Mouse (Mus musculus) spleen, adult 2 months (tissue): Measurements from ENCODE around the gene Timm8b. TPM values are rescaled to one million over a fixed set of nuclear protein-coding genes. Genes with fewer than 3 reads are reported as not detected.

ENCODE experiments used
- DNase-seq, 2 experiments: peaks; one replicate each; pipeline versions ENCODE4 v3.0.0 to v3.0.0-alpha.2; 2012 to 2021; ENCODE audit warnings: low spot score in 2 of 2, low read depth in 1 of 2
- H3K27ac ChIP-seq: fragments of 200-500 bp; 2 replicates; pipeline ENCODE4 v1.5.1; 2012; ENCODE audit warnings: low read length, inconsistent platforms; ENCODE audit not compliant: insufficient read depth
- H3K27me3 ChIP-seq: fragments of 200-500 bp; 2 replicates; pipeline ENCODE4 v1.6.1; 2012; ENCODE audit warnings: mild to moderate bottlenecking, moderate library complexity, low read length, inconsistent platforms; ENCODE audit not compliant: control insufficient read depth, insufficient read depth
- H3K36me3 ChIP-seq: fragments of 200-500 bp; 2 replicates; pipeline ENCODE4 v1.6.1; 2012; ENCODE audit warnings: mild to moderate bottlenecking, low read length, inconsistent platforms; ENCODE audit not compliant: control insufficient read depth, insufficient read depth
- H3K4me1 ChIP-seq: fragments of 200-500 bp; 2 replicates; pipeline ENCODE4 v1.6.1; 2011; ENCODE audit warnings: inconsistent platforms; ENCODE audit not compliant: control insufficient read depth, insufficient read depth, insufficient read length
- H3K4me3 ChIP-seq: fragments of 200-500 bp; 2 replicates; pipeline ENCODE4 v1.5.1; 2011; ENCODE audit warnings: mild to moderate bottlenecking, inconsistent platforms; ENCODE audit not compliant: insufficient read depth, insufficient read length; ENCODE audit errors: extremely low read depth
- CTCF ChIP-seq: fragments of 200-500 bp; IDR thresholded peaks from 2 replicates; pipeline ENCODE4 v1.5.1; 2011; ENCODE audit warnings: mild to moderate bottlenecking, inconsistent platforms; ENCODE audit not compliant: insufficient read depth, insufficient read length, insufficient replicate concordance; ENCODE audit errors: extremely low read depth
- POLR2A ChIP-seq: fragments of 200-500 bp; IDR thresholded peaks from 2 replicates; pipeline ENCODE4 v1.6.1; 2011; ENCODE audit warnings: low read depth, low read length, inconsistent platforms
- WGBS: fragments of 180-500 bp; shearing (Covaris S2); methylation state at CpG from one replicate; pipeline ENCODE4 v1.1.7; 2018; 5-methylcytosine and 5-hydroxymethylcytosine counted together
- polyA plus RNA-seq: library from polyadenylated mRNA; depleted of rRNA; stranded (reverse); fragments of >200 nt; gene quantifications from 2 replicates; pipeline ENCODE4 v1.2.3, GENCODE M21; 2012; rRNA removed

Timm8b gene
- polyA plus RNA-seq, 1 experiment = 39.0 TPM

GRCm38 (mm10) chr9:50632016-50632688, 28.4 kb downstream of the Timm8b start:
- H3K27me3 ChIP-seq = no peaks in the 10 kb centered on the region
- peaks cover 3% of the 10 kb centered on the region; the same call in 1 of the 2 replicates for H3K36me3 ChIP-seq
- no peak for DNase-seq
- no peak overlapping the region for H3K4me3 ChIP-seq
- H3K4me1 ChIP-seq = no peaks in the 10 kb centered on the region
- no peak overlapping the region for H3K27ac ChIP-seq
- 85% methylated on average over 6 of the region's 6 CpGs for WGBS
- no peak for TF ChIP-seq POLR2A
- no peak for TF ChIP-seq CTCF

GRCm38 (mm10) chr9:50633059-50633458, 29.3 kb downstream of the Timm8b start:
- Histone ChIP-seq H3K4me3 (no peak overlapping the region), H3K36me3 (peaks cover 3% of the 10 kb centered on the region; the same call in 1 of the 2 replicates), H3K4me1 (no peaks in the 10 kb centered on the region), H3K27me3 (no peaks in the 10 kb centered on the region), H3K27ac (no peak overlapping the region)
- 64% methylated on average over 2 of the region's 2 CpGs for WGBS
- TF ChIP-seq POLR2A (no peak), CTCF (peak; percentile 17; the same call in 1 of the 2 replicates)
- no peak for DNase-seq

- no peaks in the 10 kb centered on the region for H3K27me3 ChIP-seq
- H3K27ac ChIP-seq = no peak overlapping the region
- no peak for TF ChIP-seq POLR2A
- no peak for TF ChIP-seq CTCF
- no peak overlapping the region for H3K4me3 ChIP-seq
- no peaks in the 10 kb centered on the region for H3K4me1 ChIP-seq
- H3K36me3 ChIP-seq = peaks cover 8% of the 10 kb centered on the region
- no peak for DNase-seq
- WGBS = 95% methylated on average over 11 of the region's 11 CpGs
Observed at GRCm38 (mm10) chr9:50634270-50634669, 30.6 kb downstream of the Timm8b start.

GRCm38 (mm10) chr9:50646826-50647370, 43.2 kb downstream of the Timm8b start:
- no peaks in the 10 kb centered on the region for H3K4me1 ChIP-seq
- H3K27me3 ChIP-seq = no peaks in the 10 kb centered on the region
- no peak for DNase-seq
- 95% methylated on average over 10 of the region's 10 CpGs for WGBS
- TF ChIP-seq CTCF = no peak
- no peak for TF ChIP-seq POLR2A
- H3K4me3 ChIP-seq = no peak overlapping the region
- H3K36me3 ChIP-seq = peaks cover 42% of the 10 kb centered on the region
- H3K27ac ChIP-seq = no peak overlapping the region

- Histone ChIP-seq H3K27me3 (no peaks in the 10 kb centered on the region), H3K4me3 (no peak overlapping the region), H3K36me3 (peaks cover 30% of the 10 kb centered on the region), H3K27ac (no peak overlapping the region), H3K4me1 (no peaks in the 10 kb centered on the region)
- TF ChIP-seq POLR2A (no peak), CTCF (no peak)
- no peak for DNase-seq
- WGBS = 96% methylated on average over 10 of the region's 10 CpGs
Observed at GRCm38 (mm10) chr9:50650503-50650902, 46.8 kb downstream of the Timm8b start.

Other genes with a start within 250 kb of the Timm8b start
- 0.14 TPM in 2 replicates for gene Plet1, start 109.4 kb upstream of the Timm8b start, polyA plus RNA-seq
- gene Pts, start 75.2 kb upstream of the Timm8b start, polyA plus RNA-seq = 27.8 and 56.4 TPM in 2 replicates
- gene Il18, start 49.1 kb upstream of the Timm8b start, polyA plus RNA-seq = 10.7 and 12.6 TPM in 2 replicates
- 0.54 and 0.62 TPM in 2 replicates for gene Bco2, start 48.7 kb upstream of the Timm8b start, polyA plus RNA-seq
- gene Tex12, start 42.6 kb upstream of the Timm8b start, polyA plus RNA-seq = not detected in 2 replicates
- gene Sdhd, start 98 bp upstream of the Timm8b start, polyA plus RNA-seq = 70.6 and 73.2 TPM in 2 replicates
- 0.07 and 0.18 TPM in 2 replicates for gene Pih1d2, start 13.4 kb downstream of the Timm8b start, polyA plus RNA-seq
- 4.0 and 4.4 TPM in 2 replicates for gene Nkapd1, start 13.6 kb downstream of the Timm8b start, polyA plus RNA-seq
- gene Dlat, start 55.9 kb downstream of the Timm8b start, polyA plus RNA-seq = 4.9 and 5.2 TPM in 2 replicates
- gene Dixdc1, start 135.6 kb downstream of the Timm8b start, polyA plus RNA-seq = 0.35 and 0.73 TPM in 2 replicates
- gene 2310030G06Rik, start 142.6 kb downstream of the Timm8b start, polyA plus RNA-seq = 0.71 and 0.94 TPM in 2 replicates
- gene Cryab, start 147.4 kb downstream of the Timm8b start, polyA plus RNA-seq = 13.5 and 19.8 TPM in 2 replicates
- gene Hspb2, start 148.4 kb downstream of the Timm8b start, polyA plus RNA-seq = 5.4 and 6.0 TPM in 2 replicates
- gene Fdxacb1, start 164.3 kb downstream of the Timm8b start, polyA plus RNA-seq = 2.6 and 3.2 TPM in 2 replicates
- 10.4 and 12.3 TPM in 2 replicates for gene Alg9, start 171.1 kb downstream of the Timm8b start, polyA plus RNA-seq
- gene 1110032A03Rik, start 171.6 kb downstream of the Timm8b start, polyA plus RNA-seq = 9.2 and 10.5 TPM in 2 replicates
- 8.6 and 10.2 TPM in 2 replicates for gene Ppp2r1b, start 241.4 kb downstream of the Timm8b start, polyA plus RNA-seq